Mouse (Mus musculus) ES-E14 (cell line): ENCODE measurements around the gene Mthfd2l.

Experiments used
- HCFC1 ChIP-seq: IDR thresholded peaks from 2 replicates; pipeline ENCODE4 v1.6.1; 2012; ENCODE audit warnings: low read length, inconsistent platforms, borderline replicate concordance; ENCODE audit not compliant: insufficient read depth
- MAFK ChIP-seq: IDR thresholded peaks from 2 replicates; pipeline ENCODE4 v1.6.1; 2014; ENCODE audit warnings: mild to moderate bottlenecking, low read depth, low read length, inconsistent platforms; ENCODE audit not compliant: insufficient read depth
- ZNF384 ChIP-seq: IDR thresholded peaks from 2 replicates; pipeline ENCODE4 v1.6.1; 2012; ENCODE audit warnings: low read depth, low read length, inconsistent platforms

GRCm38 (mm10) chr5:90888661-90889060 lies 42.3 kb upstream of the Mthfd2l start:
- TF ChIP-seq HCFC1: no peak
- no peak for TF ChIP-seq ZNF384
- no peak for TF ChIP-seq MAFK
